In the genomic region with DNA sequence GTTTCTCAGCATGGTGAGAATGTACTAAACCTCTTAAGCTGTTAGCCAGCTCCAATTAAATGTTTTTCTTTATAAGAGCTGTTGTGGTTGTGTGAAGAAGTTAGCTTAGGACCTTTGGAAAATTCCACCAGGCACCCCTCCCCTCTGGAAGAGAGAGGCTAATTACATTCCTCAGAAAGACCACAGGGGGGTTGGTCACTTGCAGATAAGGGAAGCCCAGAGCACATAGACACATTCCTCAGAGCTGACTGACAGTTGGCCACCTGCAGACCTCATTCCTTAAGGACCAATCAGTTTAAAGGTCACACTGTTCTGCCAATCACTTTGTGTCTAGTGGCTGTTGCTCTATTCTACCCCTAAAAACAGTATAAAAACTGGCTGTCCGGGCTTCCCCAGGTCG, we compare ENCODE assay signal across 21 mouse cellular contexts. TPM values are rescaled to one million over a fixed set of nuclear protein-coding genes. Genes with fewer than 3 reads are reported as not detected.
A peak's percentile ranks its signal among the peaks of the same experiment; 100 is the strongest.
DNase-seq lines count a peak whose midpoint lies in the region; ATAC-seq lines count a peak whose summit lies in the region.
"Had no signal": no experiment of that assay in that cellular context is flagged by ENCODE, and none has a peak within 500 bp of the region (broad histone marks: within the 10 kb centered on the region; RNA-seq: fewer than 3 reads in every experiment).

No protein-coding gene starts in this region.

- H3K9me3 ChIP-seq in kidney, embryonic 15.5 days (replicated peaks), result no peaks in the 10 kb centered on the region
- H3K9me3 ChIP-seq: embryonic facial prominence, embryonic 13.5 days; embryonic facial prominence, embryonic 15.5 days; forebrain, embryonic 13.5 days; forebrain, embryonic 15.5 days had no signal

- H3K36me3 ChIP-seq in kidney, embryonic 15.5 days, result no peaks in the 10 kb centered on the region
- H3K36me3 ChIP-seq: embryonic facial prominence, embryonic 13.5 days; embryonic facial prominence, embryonic 15.5 days; forebrain, embryonic 15.5 days had no signal

- H3K9ac ChIP-seq in kidney, embryonic 15.5 days, result no peak overlapping the region
- H3K9ac ChIP-seq: embryonic facial prominence, embryonic 13.5 days; embryonic facial prominence, embryonic 15.5 days; forebrain, embryonic 13.5 days; forebrain, embryonic 15.5 days; forebrain, postnatal 0 days had no signal

- H3K27me3 ChIP-seq in kidney, embryonic 15.5 days, result no peaks in the 10 kb centered on the region
- H3K27me3 ChIP-seq: embryonic facial prominence, embryonic 13.5 days; embryonic facial prominence, embryonic 15.5 days; forebrain, embryonic 13.5 days; forebrain, embryonic 15.5 days had no signal

- WGBS in kidney, embryonic 15.5 days, result 76% methylated on average over 2 of the region's 2 CpGs

- no peak for ATAC-seq in kidney, embryonic 15.5 days (replicated peaks; ENCODE audit: low FRiP score)
- ATAC-seq in frontal cortex, adult (ENCODE audit: low TSS enrichment), result no peak
- ATAC-seq: forebrain, embryonic 13.5 days; forebrain, embryonic 15.5 days; forebrain, postnatal 0 days had no signal

- no peak overlapping the region for H3K4me3 ChIP-seq in kidney, embryonic 15.5 days (replicated peaks)
- H3K4me3 ChIP-seq: embryonic facial prominence, embryonic 13.5 days; embryonic facial prominence, embryonic 15.5 days; forebrain, embryonic 13.5 days; forebrain, embryonic 15.5 days had no signal

- peak; percentile 75 for DNase-seq in 3T3-L1 (ENCODE audit: low read depth, low spot score)
- DNase-seq in NIH3T3 (ENCODE audit: low read depth), result peak; percentile 6
- peak; percentile 11 for DNase-seq in ZHBTc4 (ENCODE audit: low read depth, low spot score)
- no peak for DNase-seq in layer of hippocampus, postnatal 10 days (ENCODE audit: low spot score in 2 of 2)
- no peak for DNase-seq in thymus, postnatal 25 days
- DNase-seq: adrenal gland, adult 2 months; adrenal gland, postnatal 10 days; adrenal gland, postnatal 25 days; cerebellum, adult 11 months; cerebellum, adult 2 months; cerebellum, adult 9-10 months; cerebellum, postnatal 10 days; cerebellum, postnatal 36 days; embryo, embryonic 11 days; forebrain, postnatal 0 days had no signal

- H3K4me1 ChIP-seq in kidney, embryonic 15.5 days, result no peaks in the 10 kb centered on the region
- H3K4me1 ChIP-seq: embryonic facial prominence, embryonic 13.5 days; embryonic facial prominence, embryonic 15.5 days; forebrain, embryonic 13.5 days; forebrain, embryonic 15.5 days had no signal

- H3K27ac ChIP-seq in kidney, embryonic 15.5 days, result no peak overlapping the region
- H3K27ac ChIP-seq: embryonic facial prominence, embryonic 13.5 days; embryonic facial prominence, embryonic 15.5 days; forebrain, embryonic 13.5 days; forebrain, embryonic 15.5 days had no signal

- no peak overlapping the region for H3K4me2 ChIP-seq in kidney, embryonic 15.5 days
- H3K4me2 ChIP-seq: embryonic facial prominence, embryonic 13.5 days; embryonic facial prominence, embryonic 15.5 days; forebrain, embryonic 13.5 days; forebrain, embryonic 15.5 days had no signal

RNA-seq across cellular contexts. Expression of a gene that starts 11.7 kb away (rescaled TPM):
- polyA plus RNA-seq in kidney, embryonic 15.5 days (2015; fragmentation: Nextera tagmentation; extraction: Ambion mirVana), result 22.4 and 24.2 TPM in 2 replicates
- total RNA-seq in layer of hippocampus, postnatal 10 days (2021), result 10 to 100 TPM; 32.8 to 34.9 TPM

Comparison
In these comparisons a context has a peak if more than half of its experiments do, and no peak if none do; other contexts are left out.
1. DNase-seq: peak in 3T3-L1 (single experiment), NIH3T3 (single experiment) and ZHBTc4 (single experiment); none in layer of hippocampus, postnatal 10 days (0 of 2) and thymus, postnatal 25 days (single experiment).